Mouse (Mus musculus) heart, embryonic 15.5 days (tissue): ENCODE data around the gene Epha1. TPM values are rescaled to one million over a fixed set of nuclear protein-coding genes. Genes with fewer than 3 reads are reported as not detected.

ENCODE experiments used
- ATAC-seq: fragments of 200-750 bp; cut with Nextera tagmentation; replicated peaks from 2 replicates; pipeline ENCODE4 v1.8.0; 2017; ENCODE audit warnings: low read depth, moderate TSS enrichment; ENCODE audit not compliant: insufficient number of reproducible peaks, insufficient read depth, low FRiP score
- H3K27ac ChIP-seq: fragments of 300-500 bp; sonication (generic); 2 replicates; pipeline ENCODE4 v1.5.1; 2015; ENCODE audit warnings: mild to moderate bottlenecking, inconsistent platforms
- H3K27me3 ChIP-seq: fragments of 300-500 bp; sonication (generic); 2 replicates; pipeline ENCODE4 v1.6.1; 2015; ENCODE audit warnings: inconsistent platforms
- H3K36me3 ChIP-seq: fragments of 300-500 bp; sonication (generic); 2 replicates; pipeline ENCODE4 v1.6.1; 2015; ENCODE audit warnings: mild to moderate bottlenecking, inconsistent platforms
- H3K4me1 ChIP-seq: fragments of 300-500 bp; sonication (generic); replicated peaks from 2 replicates; pipeline ENCODE4 v1.6.1; 2015; ENCODE audit warnings: inconsistent platforms
- H3K4me2 ChIP-seq: fragments of 300-500 bp; sonication (generic); 2 replicates; pipeline ENCODE4 v1.6.1; 2015; ENCODE audit warnings: inconsistent platforms, mild to moderate bottlenecking, moderate library complexity
- H3K4me3 ChIP-seq: fragments of 300-500 bp; sonication (generic); 2 replicates; pipeline ENCODE4 v1.5.1; 2015; ENCODE audit warnings: mild to moderate bottlenecking, inconsistent platforms
- H3K9ac ChIP-seq: fragments of 300-500 bp; sonication (generic); 2 replicates; pipeline ENCODE4 v1.6.1; 2015; ENCODE audit warnings: mild to moderate bottlenecking, inconsistent platforms
- H3K9me3 ChIP-seq: fragments of 300-500 bp; sonication (generic); replicated peaks from 2 replicates; pipeline ENCODE4 v1.6.1; 2016; ENCODE audit warnings: inconsistent platforms
- WGBS: fragments of 180-500 bp; shearing (Covaris S2); methylation state at CpG from one replicate; pipeline ENCODE4 v1.1.7; 2015; ENCODE audit warnings: mixed read lengths; 5-methylcytosine and 5-hydroxymethylcytosine counted together
- polyA plus RNA-seq: library from polyadenylated mRNA; unstranded; fragments of >200 nt; fragmentation: Nextera tagmentation; extraction: Ambion mirVana; gene quantifications from 2 replicates; pipeline ENCODE4 v1.2.1, GENCODE M21; 2015

The Epha1 gene
- polyA plus RNA-seq, 1 experiment from 2014 or later = 2.2 TPM

DNA sequence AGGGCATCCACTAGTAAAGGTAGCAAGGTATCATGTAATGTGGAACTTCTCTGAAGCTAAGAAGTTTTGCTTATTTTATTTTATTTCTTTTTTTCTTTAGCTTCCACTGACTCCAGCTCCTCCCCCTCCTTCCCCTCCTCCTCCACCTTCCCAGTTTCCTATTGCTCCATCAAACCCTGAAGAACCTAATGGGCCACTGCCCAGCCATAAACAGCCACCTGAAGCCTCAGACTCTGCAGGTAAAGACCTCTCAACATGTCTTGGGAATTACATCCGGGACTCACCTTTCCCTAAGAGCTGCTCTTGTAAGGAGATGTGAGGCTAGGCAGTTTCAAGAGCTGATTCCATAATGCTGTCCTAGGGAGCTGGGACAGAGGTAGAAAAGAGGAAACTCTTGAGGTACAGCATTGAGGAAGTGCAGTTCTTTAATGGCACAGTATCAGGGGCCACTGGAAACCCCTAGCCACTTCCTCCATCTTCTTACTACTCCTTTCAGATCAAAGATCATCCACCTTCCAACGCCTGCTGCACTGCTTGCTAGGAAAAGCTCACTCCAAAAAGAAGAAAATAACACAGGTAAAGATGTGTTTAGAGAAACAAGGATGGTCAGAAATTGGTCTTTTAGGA is 62.5 kb downstream of the Epha1 start:
- no peak overlapping the region for H3K27ac ChIP-seq
- H3K4me3 ChIP-seq = no peak overlapping the region
- no peak overlapping the region for H3K9ac ChIP-seq
- H3K4me1 ChIP-seq = no peaks in the 10 kb centered on the region
- H3K9me3 ChIP-seq = no peaks in the 10 kb centered on the region
- H3K4me2 ChIP-seq = no peak overlapping the region
- H3K27me3 ChIP-seq = no peaks in the 10 kb centered on the region
- no peak for ATAC-seq
- H3K36me3 ChIP-seq = peaks cover 5% of the 10 kb centered on the region; the same call in 1 of the 2 replicates
- WGBS = 83% methylated on average over 2 of the region's 2 CpGs

DNA sequence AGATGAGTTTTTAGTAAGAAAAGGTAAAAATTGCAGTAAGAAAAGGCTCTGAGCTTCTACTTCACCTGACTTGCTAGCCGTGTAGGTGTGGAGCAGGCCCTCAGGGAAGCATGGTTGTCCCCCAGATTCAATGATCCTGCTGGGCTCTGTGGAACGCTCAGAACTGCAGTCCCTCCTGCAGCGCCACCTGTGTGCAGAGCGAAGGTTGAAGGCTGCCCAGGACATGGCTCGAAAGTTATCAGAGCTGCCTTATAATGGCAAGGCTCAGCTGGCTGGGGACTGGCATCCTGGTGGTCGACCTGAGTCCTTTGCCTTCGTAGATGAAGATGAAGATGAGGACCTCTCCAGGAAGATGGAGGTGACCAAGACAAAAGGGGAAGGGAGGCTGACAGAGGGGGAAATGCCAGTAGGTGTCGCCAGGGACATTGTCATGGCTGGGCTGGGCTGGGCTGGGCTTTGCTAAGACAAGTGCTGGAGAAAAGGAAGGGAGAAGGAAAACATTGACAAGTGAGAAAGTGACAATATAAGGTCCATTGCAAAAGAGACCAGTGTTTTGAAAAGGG is 63.2 kb downstream of the Epha1 start:
- H3K9me3 ChIP-seq = no peaks in the 10 kb centered on the region
- no peaks in the 10 kb centered on the region for H3K4me1 ChIP-seq
- WGBS = 42% methylated on average over 8 of the region's 8 CpGs
- no peak overlapping the region for H3K9ac ChIP-seq
- peaks cover 5% of the 10 kb centered on the region; the same call in 1 of the 2 replicates for H3K36me3 ChIP-seq
- H3K4me3 ChIP-seq = no peak overlapping the region
- no peak overlapping the region for H3K27ac ChIP-seq
- no peak for ATAC-seq
- no peaks in the 10 kb centered on the region for H3K27me3 ChIP-seq
- H3K4me2 ChIP-seq = no peak overlapping the region

Other genes starting within 250 kb of the Epha1 start
- gene Tas2r139, start 232.3 kb downstream of the Epha1 start, polyA plus RNA-seq = not detected in 2 replicates
- gene Tas2r144, start 157.9 kb downstream of the Epha1 start, polyA plus RNA-seq = not detected in 2 replicates
- gene Gstk1, start 127.3 kb downstream of the Epha1 start, polyA plus RNA-seq = 14.3 and 16.9 TPM in 2 replicates
- 0.28 and 0.31 TPM in 2 replicates for gene Tmem139, start 111.3 kb downstream of the Epha1 start, polyA plus RNA-seq
- gene Casp2, start 108.3 kb downstream of the Epha1 start, polyA plus RNA-seq = 26.2 and 37.2 TPM in 2 replicates
- 0.28 and 0.33 TPM in 2 replicates for gene Clcn1, start 86.6 kb downstream of the Epha1 start, polyA plus RNA-seq
- 0.10 and 0.24 TPM in 2 replicates for gene Fam131b, start 48.6 kb downstream of the Epha1 start, polyA plus RNA-seq
- gene Zyx, start 23.6 kb downstream of the Epha1 start, polyA plus RNA-seq = 136 and 173 TPM in 2 replicates
- not detected in 2 replicates for gene Tas2r143, start 27.0 kb upstream of the Epha1 start, polyA plus RNA-seq
- gene Tas2r135, start 32.2 kb upstream of the Epha1 start, polyA plus RNA-seq = not detected in 2 replicates
- not detected in 2 replicates for gene Tas2r126, start 61.3 kb upstream of the Epha1 start, polyA plus RNA-seq
- gene Olfr458, start 91.9 kb upstream of the Epha1 start, polyA plus RNA-seq = not detected in 2 replicates
- gene Olfr457, start 103.1 kb upstream of the Epha1 start, polyA plus RNA-seq = not detected in 2 replicates
- gene Olfr456, start 113.9 kb upstream of the Epha1 start, polyA plus RNA-seq = 0.11 TPM in 1 of 2 replicates, not detected in the other
- gene Olfr455, start 174.3 kb upstream of the Epha1 start, polyA plus RNA-seq = 0.05 TPM in 1 of 2 replicates, not detected in the other
- gene Tcaf3, start 224.4 kb upstream of the Epha1 start, polyA plus RNA-seq = not detected in 2 replicates